11 mouse cellular contexts compared by ENCODE assay signal in the genomic region with DNA sequence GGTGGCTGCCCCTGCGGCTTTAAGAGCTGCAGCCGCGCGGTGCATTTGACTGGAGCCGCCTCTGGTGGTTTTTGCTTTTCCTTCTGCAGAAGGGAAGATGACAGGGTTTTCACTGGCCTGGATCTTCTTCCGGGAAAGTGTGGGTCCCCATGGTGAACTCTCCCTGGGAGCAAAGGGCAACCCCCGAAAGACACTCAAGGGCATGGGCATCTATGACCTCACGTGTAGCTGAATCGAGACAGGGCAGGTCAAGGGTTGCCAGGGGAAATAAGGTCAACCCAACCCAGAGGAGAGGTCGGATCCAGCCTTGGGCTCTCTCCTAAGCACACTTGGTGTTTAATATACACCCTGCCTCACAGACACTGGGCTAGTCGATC. TPM values are rescaled to one million over a fixed set of nuclear protein-coding genes. Genes with fewer than 3 reads are reported as not detected.
DNase-seq lines count a peak whose midpoint lies in the region; ATAC-seq lines count a peak whose summit lies in the region.
"Had no signal": no experiment of that assay in that cellular context is flagged by ENCODE, and none has a peak within 500 bp of the region (broad histone marks: within the 10 kb centered on the region; RNA-seq: fewer than 3 reads in every experiment).

No protein-coding gene starts in this region.

- peaks cover 18% of the 10 kb centered on the region for H3K4me1 ChIP-seq in forebrain, embryonic 12.5 days
- H3K4me1 ChIP-seq in intestine, embryonic 15.5 days (replicated peaks), result peaks cover 10% of the 10 kb centered on the region; the same call in 1 of the 2 replicates
- H3K4me1 ChIP-seq in midbrain, embryonic 15.5 days, result peaks cover 15% of the 10 kb centered on the region
- H3K4me1 ChIP-seq: megakaryocyte, embryonic 14.5 days had no signal

- peaks cover 51% of the 10 kb centered on the region for H3K27me3 ChIP-seq in forebrain, embryonic 12.5 days
- 0 out of 2 replicates have a peak, but pooled peaks cover 18% of the 10 kb centered on the region for H3K27me3 ChIP-seq in intestine, embryonic 15.5 days (replicated peaks)
- peaks cover 32% of the 10 kb centered on the region for H3K27me3 ChIP-seq in midbrain, embryonic 15.5 days (replicated peaks)

- H3K4me3 ChIP-seq in forebrain, embryonic 12.5 days (replicated peaks), result peak overlapping the region; percentile 57; the same call in 1 of the 2 replicates
- peak overlapping the region; percentile 62 for H3K4me3 ChIP-seq in intestine, embryonic 15.5 days (replicated peaks)
- H3K4me3 ChIP-seq in midbrain, embryonic 15.5 days, result peak overlapping the region; percentile 66
- H3K4me3 ChIP-seq: megakaryocyte, embryonic 14.5 days had no signal

- peak; percentile 3 for DNase-seq in layer of hippocampus, adult 11-12 months (ENCODE audit: low spot score)
- DNase-seq in layer of hippocampus, adult 18-20 months (ENCODE audit: low spot score in 2 of 2), result no peak
- DNase-seq: heart, adult 18-20 months had no signal

- no peak overlapping the region for H3K9ac ChIP-seq in forebrain, embryonic 12.5 days
- peak overlapping the region; percentile 30; the same call in 1 of the 2 replicates for H3K9ac ChIP-seq in intestine, embryonic 15.5 days
- H3K9ac ChIP-seq in midbrain, embryonic 15.5 days, result no peak overlapping the region

- H3K27ac ChIP-seq in forebrain, embryonic 12.5 days, result no peak overlapping the region
- 0 out of 2 replicates have a peak overlapping the region, but pooled peaks have one; percentile 72 for H3K27ac ChIP-seq in intestine, embryonic 15.5 days
- H3K27ac ChIP-seq in midbrain, embryonic 15.5 days, result no peak overlapping the region

- H3K4me2 ChIP-seq in forebrain, embryonic 12.5 days, result peak overlapping the region; percentile 100
- H3K4me2 ChIP-seq in intestine, embryonic 15.5 days (replicated peaks), result peak overlapping the region; percentile 91
- H3K4me2 ChIP-seq in midbrain, embryonic 15.5 days, result peak overlapping the region; percentile 94

- 9% methylated on average over 11 of the region's 11 CpGs for WGBS in forebrain, embryonic 12.5 days
- WGBS in intestine, embryonic 15.5 days, result 18% methylated on average over 11 of the region's 11 CpGs
- WGBS in midbrain, embryonic 15.5 days, result 9% methylated on average over 11 of the region's 11 CpGs

- no peaks in the 10 kb centered on the region for H3K9me3 ChIP-seq in forebrain, embryonic 12.5 days
- no peaks in the 10 kb centered on the region for H3K9me3 ChIP-seq in intestine, embryonic 15.5 days
- H3K9me3 ChIP-seq in midbrain, embryonic 15.5 days, result no peaks in the 10 kb centered on the region

- H3K36me3 ChIP-seq in forebrain, embryonic 12.5 days (replicated peaks), result no peaks in the 10 kb centered on the region
- H3K36me3 ChIP-seq in intestine, embryonic 15.5 days, result no peaks in the 10 kb centered on the region
- no peaks in the 10 kb centered on the region for H3K36me3 ChIP-seq in midbrain, embryonic 15.5 days (replicated peaks)

- no peak for ATAC-seq in forebrain, embryonic 12.5 days (ENCODE audit: low FRiP score)
- no peak for ATAC-seq in intestine, embryonic 15.5 days
- no peak for ATAC-seq in midbrain, embryonic 15.5 days (replicated peaks)
- no peak for ATAC-seq in inflammation-experienced regulatory T-cells, adult 6 months
- no peak for ATAC-seq in cerebellum, adult (ENCODE audit: insufficient number of reproducible peaks, low FRiP score, low TSS enrichment)
- no peak for ATAC-seq in activated CD4-positive, CD25-positive, alpha-beta regulatory T cell, adult 4 months

RNA-seq across cellular contexts. Expression of gene Epb41l3, which starts 2.0 kb away (rescaled TPM):
- total RNA-seq in layer of hippocampus, adult 18-20 months (2021), result 100 to 1,000 TPM; 140 to 146 TPM
- 74.3 and 74.7 TPM in 2 replicates for polyA plus RNA-seq in forebrain, embryonic 12.5 days (2016; fragmentation: Nextera tagmentation; extraction: Ambion mirVana)
- polyA plus RNA-seq in intestine, embryonic 15.5 days (2015; fragmentation: Nextera tagmentation; extraction: Ambion mirVana), result 118 and 131 TPM in 2 replicates
- 64.0 and 71.0 TPM in 2 replicates for polyA plus RNA-seq in midbrain, embryonic 15.5 days (2015; fragmentation: Nextera tagmentation; extraction: Ambion mirVana)
- polyA plus RNA-seq in inflammation-experienced regulatory T-cells, adult 6 months (2017; shearing (Covaris generic)), result under 1 TPM; 0.16 to 0.98 (median 0.34) TPM
- polyA plus RNA-seq in activated CD4-positive, CD25-positive, alpha-beta regulatory T cell, adult 4 months (2017; shearing (Covaris generic)), result under 1 TPM; 0.42 to 0.66 TPM
- total RNA-seq: MEL had no signal

Comparison
In these comparisons a context has a peak if more than half of its experiments do, and no peak if none do; other contexts are left out.
1. RNA of gene Epb41l3, which starts 2.0 kb away (polyA plus RNA-seq): 118 to 131 TPM in intestine, embryonic 15.5 days, 74.3 to 74.7 TPM in forebrain, embryonic 12.5 days and 64.0 to 71.0 TPM in midbrain, embryonic 15.5 days; 0.42 to 0.66 TPM in activated CD4-positive, CD25-positive, alpha-beta regulatory T cell, adult 4 months and 0.16 to 0.98 TPM in inflammation-experienced regulatory T-cells, adult 6 months; every median in the first group is over 10 times any median in the second.
2. Peak in every context shown above with its lines, with median percentiles within 50 percentile points of each other: H3K4me2 ChIP-seq and H3K4me3 ChIP-seq.